In genomic region chr5:139366484-139366883, GRCm38 (mm10) we compare ENCODE assay signal across 21 mouse cellular contexts. TPM values are rescaled to one million over a fixed set of nuclear protein-coding genes. Genes with fewer than 3 reads are reported as not detected.
DNase-seq lines count a peak whose midpoint lies in the region; ATAC-seq and TF ChIP-seq lines count a peak whose summit lies in the region.
"Had no signal": no experiment of that assay in that cellular context is flagged by ENCODE, and none has a peak within 500 bp of the region (broad histone marks: within the 10 kb centered on the region; RNA-seq: fewer than 3 reads in every experiment).

No protein-coding gene starts in this region.

- TF ChIP-seq CTCF in liver, adult 2 months (IDR thresholded peaks at IDR 0.05; ENCODE audit: low read depth, low read length), result no peak
- TF ChIP-seq CTCF in cortical plate, adult 2 months (IDR thresholded peaks at IDR 0.05; ENCODE audit: extremely low read depth, insufficient read depth, low read length), result no peak
- no peak for TF ChIP-seq CTCF in liver, postnatal 0 days (IDR thresholded peaks at IDR 0.05; ENCODE audit: low read depth)
- no peak for TF ChIP-seq CTCF in stomach, postnatal 0 days (IDR thresholded peaks at IDR 0.05; ENCODE audit: low read depth)

- H3K4me2 ChIP-seq in liver, postnatal 0 days (ENCODE audit: low read depth, low read length), result no peak overlapping the region
- H3K4me2 ChIP-seq in stomach, postnatal 0 days (replicated peaks; ENCODE audit: low read depth), result no peak overlapping the region
- H3K4me2 ChIP-seq: heart, embryonic 15.5 days; kidney, embryonic 15.5 days; midbrain, embryonic 13.5 days had no signal

- H3K9ac ChIP-seq in liver, adult 2 months (ENCODE audit: low read depth, low read length), result peak overlapping the region; percentile 28; the same call in 1 of the 2 replicates
- H3K9ac ChIP-seq in liver, postnatal 0 days (replicated peaks), result 0 out of 2 replicates have a peak overlapping the region, but pooled peaks have one; percentile 16
- H3K9ac ChIP-seq in stomach, postnatal 0 days (ENCODE audit: low read length), result no peak overlapping the region
- H3K9ac ChIP-seq: heart, embryonic 15.5 days; kidney, embryonic 15.5 days; midbrain, embryonic 13.5 days had no signal

- H3K79me2 ChIP-seq in liver, adult 2 months (ENCODE audit: control insufficient read depth, insufficient read depth, low read length), result peaks cover 3% of the 10 kb centered on the region; the same call in 1 of the 2 replicates

- WGBS in liver, adult 2 months, result 38% methylated on average over 11 of the region's 11 CpGs
- 73% methylated on average over 11 of the region's 11 CpGs for WGBS in liver, postnatal 0 days (ENCODE audit: insufficient replicate concordance)
- WGBS in stomach, postnatal 0 days, result 77% methylated on average over 11 of the region's 11 CpGs

- no peaks in the 10 kb centered on the region for H3K27me3 ChIP-seq in liver, adult 2 months (ENCODE audit: control insufficient read depth, insufficient read depth, low read length)
- no peaks in the 10 kb centered on the region for H3K27me3 ChIP-seq in liver, postnatal 0 days (ENCODE audit: insufficient read depth, low read length)
- no peaks in the 10 kb centered on the region for H3K27me3 ChIP-seq in stomach, postnatal 0 days (ENCODE audit: control insufficient read depth, insufficient read depth, low read length)
- H3K27me3 ChIP-seq: heart, embryonic 15.5 days; kidney, embryonic 15.5 days; midbrain, embryonic 13.5 days had no signal

- peak; percentile 89 for DNase-seq in liver, adult 2 months (ENCODE audit: extremely low read depth, low read depth, low spot score)
- no peak for DNase-seq in liver
- DNase-seq in NIH3T3 (ENCODE audit: low read depth), result peak; percentile 32
- peak; percentile 56 for DNase-seq in liver, postnatal 0 days
- no peak for DNase-seq in stomach, postnatal 0 days (ENCODE audit: low spot score)
- no peak for DNase-seq in spleen, postnatal 14 days (ENCODE audit: low spot score in 2 of 2)
- DNase-seq: adrenal gland, postnatal 14 days; cerebellum, postnatal 14 days; lung, adult 2 months; thymus, postnatal 4 days had no signal

- TF ChIP-seq POLR2A in liver, adult 2 months (IDR thresholded peaks at IDR 0.05; ENCODE audit: extremely low read depth, insufficient read depth, low read length), result no peak
- no peak for TF ChIP-seq POLR2A in cortical plate, adult 2 months (IDR thresholded peaks at IDR 0.05; ENCODE audit: extremely low read depth, insufficient read depth, low read length)

- peak overlapping the region; percentile 77 for H3K27ac ChIP-seq in liver, adult 2 months (replicated peaks; ENCODE audit: insufficient read depth, low read depth, low read length)
- H3K27ac ChIP-seq in cortical plate, adult 2 months (ENCODE audit: insufficient read depth, low read length), result 0 out of 2 replicates have a peak overlapping the region, but pooled peaks have one; percentile 62
- H3K27ac ChIP-seq in liver, postnatal 0 days (ENCODE audit: low read depth), result peak overlapping the region; percentile 67
- no peak overlapping the region for H3K27ac ChIP-seq in stomach, postnatal 0 days (replicated peaks)
- H3K27ac ChIP-seq: heart, embryonic 15.5 days; hindbrain, embryonic 10.5 days; kidney, embryonic 15.5 days; midbrain, embryonic 13.5 days had no signal

- peaks cover 67% of the 10 kb centered on the region for H3K4me1 ChIP-seq in liver, adult 2 months (ENCODE audit: control insufficient read depth, insufficient read depth, low read length)
- peaks cover 8% of the 10 kb centered on the region for H3K4me1 ChIP-seq in cortical plate, adult 2 months (ENCODE audit: control insufficient read depth, insufficient read depth, low read length)
- H3K4me1 ChIP-seq in liver, postnatal 0 days (ENCODE audit: insufficient read depth), result peaks cover 69% of the 10 kb centered on the region
- peaks cover 2% of the 10 kb centered on the region for H3K4me1 ChIP-seq in stomach, postnatal 0 days (replicated peaks; ENCODE audit: control insufficient read depth, insufficient read depth)

- no peak for TF ChIP-seq EP300 in liver, postnatal 0 days (IDR thresholded peaks at IDR 0.05; ENCODE audit: low read depth)
- no peak for TF ChIP-seq EP300 in stomach, postnatal 0 days (optimal IDR thresholded peaks at IDR 0.05)

- H3K4me3 ChIP-seq in liver, adult 2 months (ENCODE audit: insufficient read depth, low read depth, low read length), result no peak overlapping the region
- no peak overlapping the region for H3K4me3 ChIP-seq in cortical plate, adult 2 months (ENCODE audit: insufficient read depth, low read length)
- H3K4me3 ChIP-seq in liver, postnatal 0 days (ENCODE audit: low read depth, low read length), result no peak overlapping the region
- no peak overlapping the region for H3K4me3 ChIP-seq in stomach, postnatal 0 days (ENCODE audit: low read depth, low read length)
- H3K4me3 ChIP-seq: embryonic facial prominence, embryonic 10.5 days; heart, embryonic 15.5 days; hindbrain, embryonic 10.5 days; kidney, embryonic 15.5 days; midbrain, embryonic 13.5 days had no signal

- no peaks in the 10 kb centered on the region for H3K9me3 ChIP-seq in liver, postnatal 0 days (ENCODE audit: low read length)
- no peaks in the 10 kb centered on the region for H3K9me3 ChIP-seq in stomach, postnatal 0 days (ENCODE audit: control insufficient read depth, low read length)
- H3K9me3 ChIP-seq: embryonic facial prominence, embryonic 10.5 days; heart, embryonic 15.5 days; hindbrain, embryonic 10.5 days; kidney, embryonic 15.5 days; midbrain, embryonic 13.5 days had no signal

- ATAC-seq in liver, postnatal 0 days, result peak; percentile 16; the same call in 1 of the 2 replicates
- no peak for ATAC-seq in stomach, postnatal 0 days (ENCODE audit: low FRiP score, low TSS enrichment)
- ATAC-seq: midbrain, embryonic 13.5 days had no signal

- no peaks in the 10 kb centered on the region for H3K36me3 ChIP-seq in liver, adult 2 months (ENCODE audit: control insufficient read depth, insufficient read depth, low read length)
- no peaks in the 10 kb centered on the region for H3K36me3 ChIP-seq in liver, postnatal 0 days (replicated peaks; ENCODE audit: insufficient read depth, low read length)
- H3K36me3 ChIP-seq in stomach, postnatal 0 days (ENCODE audit: control insufficient read depth, insufficient read depth, low read length), result no peaks in the 10 kb centered on the region
- H3K36me3 ChIP-seq: heart, embryonic 15.5 days had no signal

RNA-seq across cellular contexts. Expression of gene Gpr146, which starts 11.0 kb away (rescaled TPM):
- total RNA-seq in liver, adult 2 months (2014; rRNA removed), result 36.5 and 57.1 TPM in 2 replicates
- polyA plus RNA-seq in liver, adult 2 months (2012; rRNA removed), result 43.5 and 70.7 TPM in 2 replicates
- 15.3 and 16.3 TPM in 2 replicates for polyA plus RNA-seq in cortical plate, adult 2 months (2012; rRNA removed)
- polyA plus RNA-seq in liver, postnatal 0 days (2015; fragmentation: Nextera tagmentation; extraction: Ambion mirVana), result 14.5 and 14.7 TPM in 2 replicates
- 3.5 TPM in 2 replicates for polyA plus RNA-seq in stomach, postnatal 0 days (2015; fragmentation: Nextera tagmentation; extraction: Ambion mirVana)

RNA-seq across cellular contexts. Expression of gene Cyp2w1, which starts 14.1 kb away (rescaled TPM):
- not detected in 2 replicates for total RNA-seq in liver, adult 2 months (2014; rRNA removed)
- polyA plus RNA-seq in liver, adult 2 months (2012; rRNA removed), result not detected in 2 replicates
- polyA plus RNA-seq in cortical plate, adult 2 months (2012; rRNA removed), result not detected in 2 replicates
- polyA plus RNA-seq in liver, postnatal 0 days (2015; fragmentation: Nextera tagmentation; extraction: Ambion mirVana), result not detected in 2 replicates
- polyA plus RNA-seq in stomach, postnatal 0 days (2015; fragmentation: Nextera tagmentation; extraction: Ambion mirVana), result 4.8 and 8.5 TPM in 2 replicates
- total RNA-seq: adrenal gland, postnatal 14 days; gastrocnemius, postnatal 4 days; layer of hippocampus, adult 18-20 months; left cerebral cortex, postnatal 25 days; MEL had no signal
- polyA plus RNA-seq: embryonic facial prominence, embryonic 10.5 days; frontal cortex, adult 2 months; heart, embryonic 15.5 days; hindbrain, embryonic 10.5 days; midbrain, embryonic 13.5 days had no signal

RNA-seq across cellular contexts. Expression of gene Cox19, which starts 15.3 kb away (rescaled TPM):
- total RNA-seq in liver, adult 2 months (2014; rRNA removed), result 23.6 and 25.2 TPM in 2 replicates
- 82.4 and 86.1 TPM in 2 replicates for polyA plus RNA-seq in liver, adult 2 months (2012; rRNA removed)
- 90.2 and 92.7 TPM in 2 replicates for polyA plus RNA-seq in cortical plate, adult 2 months (2012; rRNA removed)
- 34.4 and 37.1 TPM in 2 replicates for polyA plus RNA-seq in liver, postnatal 0 days (2015; fragmentation: Nextera tagmentation; extraction: Ambion mirVana)
- polyA plus RNA-seq in stomach, postnatal 0 days (2015; fragmentation: Nextera tagmentation; extraction: Ambion mirVana), result 109 and 114 TPM in 2 replicates

RNA-seq across cellular contexts. Expression of gene C130050O18Rik, which starts 38.6 kb away (rescaled TPM):
- total RNA-seq in liver, adult 2 months (2014; rRNA removed), result 0.18 and 0.54 TPM in 2 replicates
- polyA plus RNA-seq in liver, adult 2 months (2012; rRNA removed), result 0.56 and 1.6 TPM in 2 replicates
- 0.44 TPM in 2 replicates for polyA plus RNA-seq in cortical plate, adult 2 months (2012; rRNA removed)
- polyA plus RNA-seq in liver, postnatal 0 days (2015; fragmentation: Nextera tagmentation; extraction: Ambion mirVana), result 1.9 and 2.0 TPM in 2 replicates
- 0.41 and 0.46 TPM in 2 replicates for polyA plus RNA-seq in stomach, postnatal 0 days (2015; fragmentation: Nextera tagmentation; extraction: Ambion mirVana)

RNA-seq across cellular contexts. Expression of gene Adap1, which starts 41.1 kb away (rescaled TPM):
- 1.5 TPM in 2 replicates for total RNA-seq in liver, adult 2 months (2014; rRNA removed)
- polyA plus RNA-seq in liver, adult 2 months (2012; rRNA removed), result 0.60 and 1.3 TPM in 2 replicates
- 271 and 275 TPM in 2 replicates for polyA plus RNA-seq in cortical plate, adult 2 months (2012; rRNA removed)
- polyA plus RNA-seq in liver, postnatal 0 days (2015; fragmentation: Nextera tagmentation; extraction: Ambion mirVana), result 3.7 and 4.3 TPM in 2 replicates
- polyA plus RNA-seq in stomach, postnatal 0 days (2015; fragmentation: Nextera tagmentation; extraction: Ambion mirVana), result 13.8 and 14.9 TPM in 2 replicates

Comparison
In these comparisons a context has a peak if more than half of its experiments do, and no peak if none do; other contexts are left out.
1. DNase-seq: peak in liver, adult 2 months (single experiment), NIH3T3 (single experiment) and liver, postnatal 0 days (single experiment); none in liver (single experiment), stomach, postnatal 0 days (single experiment) and spleen, postnatal 14 days (0 of 2).